Mouse (Mus musculus): ENCODE results near the gene Kcnj3.

GRCm38 (mm10) chr2:55447298-55447697, 11.5 kb downstream of the Kcnj3 start:
- no peak for TF ChIP-seq POLR2A (IDR thresholded peaks at IDR 0.05; ENCODE audit: borderline replicate concordance, low read depth, low read length)
- TF ChIP-seq CTCF (IDR thresholded peaks at IDR 0.05; ENCODE audit: low read depth, low read length) = no peak

Data from bone marrow macrophage, adult 2 months (primary cell).